Mouse (Mus musculus) common myeloid progenitor, adult 5-6 weeks (primary cell): ENCODE measurements around the gene Rhox4g. TPM values are rescaled to one million over a fixed set of nuclear protein-coding genes. Genes with fewer than 3 reads are reported as not detected.
"Not testable (repeated sequence)": the region's sequence is repeated elsewhere in the genome, so short reads cannot be mapped to it uniquely, and the experiment has no call there.

Experiments
- ATAC-seq: replicated peaks from 2 replicates; pipeline ENCODE4 v1.8.0; 2016; ENCODE audit warnings: low read depth, mild to moderate bottlenecking, moderate TSS enrichment, inconsistent platforms; ENCODE audit not compliant: poor library complexity, severe bottlenecking
- total RNA-seq: library from RNA; stranded (forward); fragments of 200-1000, 187-1606 nt; gene quantifications from 2 replicates; pipeline ENCODE4 v1.2.3, GENCODE M21; 2017

Rhox4g gene
- not detected in 2 replicates for total RNA-seq

GRCm38 (mm10) chrX:37651227-37651626, at the start of gene Rhox4g:
TSS of gene Rhox4g (minus strand) at chrX:37651327.
- not testable (repeated sequence) for ATAC-seq

GRCm38 (mm10) chrX:37692261-37692660, 41.1 kb upstream of the Rhox4g start:
- no peak for ATAC-seq

- ATAC-seq = no peak
Observed at GRCm38 (mm10) chrX:37683031-37683715, 32.0 kb upstream of the Rhox4g start.

GRCm38 (mm10) chrX:37673177-37673576, 22.1 kb upstream of the Rhox4g start, which contains the start of gene Rhox2h:
TSS of gene Rhox2h (minus strand) at chrX:37673277.
- ATAC-seq = not testable (repeated sequence)

GRCm38 (mm10) chrX:37668664-37669063, 17.5 kb upstream of the Rhox4g start, which contains the start of gene Rhox3h:
TSS of gene Rhox3h (minus strand) at chrX:37668764.
- not testable (repeated sequence) for ATAC-seq

GRCm38 (mm10) chrX:37643370-37643769, 7.8 kb downstream of the Rhox4g start, which contains the start of gene Rhox2g:
TSS of gene Rhox2g (minus strand) at chrX:37643470.
- ATAC-seq = not testable (repeated sequence)

- not testable (repeated sequence) for ATAC-seq
Observed at GRCm38 (mm10) chrX:37628512-37628911, 22.6 kb downstream of the Rhox4g start, which contains the start of gene Rhox3g. TSS of gene Rhox3g (minus strand) at chrX:37628612.

GRCm38 (mm10) chrX:37607604-37608003, 43.5 kb downstream of the Rhox4g start, which contains the start of gene Rhox4f:
TSS of gene Rhox4f (minus strand) at chrX:37607704.
- not testable (repeated sequence) for ATAC-seq

Other genes starting within 250 kb of the Rhox4g start
- not detected in 2 replicates for gene Rhox2b, start 239.3 kb downstream of the Rhox4g start, total RNA-seq
- not detected in 2 replicates for gene Rhox4b, start 218.8 kb downstream of the Rhox4g start, total RNA-seq
- not detected in 2 replicates for gene Rhox2c, start 197.6 kb downstream of the Rhox4g start, total RNA-seq
- not detected in 2 replicates for gene Rhox3c, start 192.7 kb downstream of the Rhox4g start, total RNA-seq
- not detected in 2 replicates for gene Rhox4c, start 171.0 kb downstream of the Rhox4g start, total RNA-seq
- gene Rhox2d, start 157.9 kb downstream of the Rhox4g start, total RNA-seq = not detected in 2 replicates
- gene Rhox4d, start 137.0 kb downstream of the Rhox4g start, total RNA-seq = not detected in 2 replicates
- gene Rhox2e, start 120.9 kb downstream of the Rhox4g start, total RNA-seq = not detected in 2 replicates
- gene Rhox3e, start 109.3 kb downstream of the Rhox4g start, total RNA-seq = not detected in 2 replicates
- not detected in 2 replicates for gene Rhox4e, start 93.9 kb downstream of the Rhox4g start, total RNA-seq
- not detected in 2 replicates for gene Rhox2f, start 79.9 kb downstream of the Rhox4g start, total RNA-seq
- not detected in 2 replicates for gene Rhox3f, start 70.3 kb downstream of the Rhox4g start, total RNA-seq
- gene Rhox4f, start 43.6 kb downstream of the Rhox4g start, total RNA-seq = not detected in 2 replicates
- gene Rhox3g, start 22.7 kb downstream of the Rhox4g start, total RNA-seq = not detected in 2 replicates
- gene Rhox2g, start 7.9 kb downstream of the Rhox4g start, total RNA-seq = not detected in 2 replicates
- not detected in 2 replicates for gene Rhox3h, start 17.4 kb upstream of the Rhox4g start, total RNA-seq
- gene Rhox2h, start 21.9 kb upstream of the Rhox4g start, total RNA-seq = not detected in 2 replicates
- not detected in 2 replicates for gene Rhox5, start 153.5 kb upstream of the Rhox4g start, total RNA-seq
- gene Rhox6, start 175.6 kb upstream of the Rhox4g start, total RNA-seq = not detected in 2 replicates
- gene Rhox7a, start 180.4 kb upstream of the Rhox4g start, total RNA-seq = not detected in 2 replicates
- gene Rhox8, start 227.6 kb upstream of the Rhox4g start, total RNA-seq = not detected in 2 replicates
- not detected in 2 replicates for gene Rhox7b, start 245.9 kb upstream of the Rhox4g start, total RNA-seq